Mouse (Mus musculus): Measurements from ENCODE around the gene Gpr84.

DNA sequence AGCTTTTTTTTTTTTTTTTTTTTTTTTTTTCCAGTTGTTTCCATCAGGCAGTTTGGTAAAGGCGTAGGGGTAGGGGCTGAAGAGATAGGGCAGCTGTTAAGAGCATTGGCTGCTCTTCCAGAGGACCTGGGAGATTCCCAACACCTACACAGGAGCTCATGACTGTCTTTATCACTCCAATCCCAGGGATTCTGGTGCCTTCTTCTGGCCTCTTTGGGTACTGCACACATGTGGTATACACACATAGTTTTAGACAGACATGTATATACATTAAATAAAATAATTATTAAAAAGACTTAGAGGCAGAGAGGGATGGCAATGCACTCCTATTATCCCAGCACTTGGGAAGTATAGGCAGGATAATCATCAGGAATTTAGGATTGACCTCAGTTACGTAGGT lies 17.0 kb downstream of the Gpr84 start:
- no peak for TF ChIP-seq CTCF (IDR thresholded peaks at IDR 0.05; ENCODE audit: extremely low read depth, insufficient read length, insufficient replicate concordance, low read depth, low read length)
- no peak for TF ChIP-seq POLR2A (IDR thresholded peaks at IDR 0.05; ENCODE audit: low read depth, low read length)

Data from small intestine, adult 2 months (tissue).